In genomic region chr4:72766386-72766785, GRCm38 (mm10) we compare ENCODE assay signal across 18 mouse cellular contexts.
A peak's percentile ranks its signal among the peaks of the same experiment; 100 is the strongest.
DNase-seq lines count a peak whose midpoint lies in the region; ATAC-seq and TF ChIP-seq lines count a peak whose summit lies in the region.
"Had no signal": no experiment of that assay in that cellular context is flagged by ENCODE, and none has a peak within 500 bp of the region (broad histone marks: within the 10 kb centered on the region; RNA-seq: fewer than 3 reads in every experiment).

No protein-coding gene starts in this region.

- H3K27ac ChIP-seq in kidney, adult 2 months (ENCODE audit: insufficient read depth, low read depth, low read length) = no peak overlapping the region
- H3K27ac ChIP-seq in forebrain, embryonic 15.5 days (replicated peaks) = no peak overlapping the region
- no peak overlapping the region for H3K27ac ChIP-seq in neural tube, embryonic 14.5 days (ENCODE audit: low read depth, low read length)
- H3K27ac ChIP-seq: embryonic facial prominence, embryonic 12.5 days; heart, embryonic 13.5 days; layer of hippocampus, adult 2 months; limb, embryonic 12.5 days; liver, embryonic 15.5 days had no signal

- no peaks in the 10 kb centered on the region for H3K36me3 ChIP-seq in kidney, adult 2 months (ENCODE audit: control insufficient read depth, insufficient read depth, low read length)
- H3K36me3 ChIP-seq in forebrain, embryonic 15.5 days = no peaks in the 10 kb centered on the region
- no peaks in the 10 kb centered on the region for H3K36me3 ChIP-seq in neural tube, embryonic 14.5 days (ENCODE audit: control insufficient read depth, insufficient read depth, low read length)
- H3K36me3 ChIP-seq: embryonic facial prominence, embryonic 12.5 days; heart, embryonic 13.5 days; limb, embryonic 12.5 days; liver, embryonic 15.5 days had no signal

- no peaks in the 10 kb centered on the region for H3K9me3 ChIP-seq in forebrain, embryonic 15.5 days
- no peaks in the 10 kb centered on the region for H3K9me3 ChIP-seq in neural tube, embryonic 14.5 days (ENCODE audit: control insufficient read depth, low read length)
- H3K9me3 ChIP-seq: embryonic facial prominence, embryonic 12.5 days; heart, embryonic 13.5 days; limb, embryonic 12.5 days; liver, embryonic 15.5 days had no signal

- H3K4me3 ChIP-seq in kidney, adult 2 months (ENCODE audit: insufficient read depth, low read depth, low read length) = no peak overlapping the region
- H3K4me3 ChIP-seq in forebrain, embryonic 15.5 days = no peak overlapping the region
- H3K4me3 ChIP-seq in neural tube, embryonic 14.5 days (ENCODE audit: low read depth, low read length) = no peak overlapping the region
- H3K4me3 ChIP-seq: embryonic facial prominence, embryonic 12.5 days; heart, embryonic 13.5 days; layer of hippocampus, adult 2 months; limb, embryonic 12.5 days; liver, embryonic 15.5 days had no signal

- WGBS in kidney, adult 2 months = 30% methylated on average over 2 of the region's 2 CpGs
- whole genome bisulfite sequencing in forebrain, embryonic 15.5 days = 49% methylated on average over 2 of the region's 2 CpGs
- 33% methylated on average over 2 of the region's 2 CpGs for WGBS in neural tube, embryonic 14.5 days

- no peaks in the 10 kb centered on the region for H3K27me3 ChIP-seq in kidney, adult 2 months (replicated peaks; ENCODE audit: control insufficient read depth, insufficient read depth, low read length)
- H3K27me3 ChIP-seq in forebrain, embryonic 15.5 days = no peaks in the 10 kb centered on the region
- H3K27me3 ChIP-seq in neural tube, embryonic 14.5 days (ENCODE audit: control insufficient read depth, insufficient read depth, low read length) = no peaks in the 10 kb centered on the region
- H3K27me3 ChIP-seq: embryonic facial prominence, embryonic 12.5 days; heart, embryonic 13.5 days; limb, embryonic 12.5 days; liver, embryonic 15.5 days; Patski had no signal

- H3K4me1 ChIP-seq in kidney, adult 2 months (ENCODE audit: control insufficient read depth, insufficient read depth, low read length) = no peaks in the 10 kb centered on the region; the same call in 1 of the 2 replicates
- peaks cover 4% of the 10 kb centered on the region; the same call in 1 of the 2 replicates for H3K4me1 ChIP-seq in forebrain, embryonic 15.5 days
- no peaks in the 10 kb centered on the region for H3K4me1 ChIP-seq in neural tube, embryonic 14.5 days (ENCODE audit: control insufficient read depth, insufficient read depth, low read length)
- H3K4me1 ChIP-seq: embryonic facial prominence, embryonic 12.5 days; heart, embryonic 13.5 days; limb, embryonic 12.5 days; liver, embryonic 15.5 days had no signal

- TF ChIP-seq POLR2A in kidney, adult 2 months (IDR thresholded peaks at IDR 0.05; ENCODE audit: low read depth, low read length) = no peak

- peak; percentile 10 for DNase-seq in kidney, adult 2 months
- no peak for DNase-seq in kidney, adult 11 months
- peak; percentile 2 for DNase-seq in mesoderm, embryonic 11.5 days (ENCODE audit: low read depth, low spot score)
- no peak for DNase-seq in lung, postnatal 4 days
- no peak for DNase-seq in cerebellum, postnatal 10 days
- DNase-seq: B cell, adult 2 months; cerebellum, adult 11-12 months; lung, postnatal 36 days; right cerebral cortex, postnatal 4 days had no signal

- H3K9ac ChIP-seq in forebrain, embryonic 15.5 days (replicated peaks) = no peak overlapping the region
- H3K9ac ChIP-seq in neural tube, embryonic 14.5 days (replicated peaks; ENCODE audit: low read depth, low read length) = no peak overlapping the region
- H3K9ac ChIP-seq: embryonic facial prominence, embryonic 12.5 days; heart, embryonic 13.5 days; limb, embryonic 12.5 days; liver, embryonic 15.5 days had no signal

- H3K4me2 ChIP-seq in forebrain, embryonic 15.5 days (replicated peaks) = no peak overlapping the region
- no peak overlapping the region for H3K4me2 ChIP-seq in neural tube, embryonic 14.5 days (ENCODE audit: low read depth, low read length)
- H3K4me2 ChIP-seq: embryonic facial prominence, embryonic 12.5 days; heart, embryonic 13.5 days; limb, embryonic 12.5 days; liver, embryonic 15.5 days had no signal

- no peak for TF ChIP-seq CTCF in kidney, adult 2 months (conservative IDR thresholded peaks at IDR 0.05; ENCODE audit: insufficient read depth, insufficient read length, low read depth, low read length)

- ATAC-seq in forebrain, embryonic 15.5 days (replicated peaks) = peak; percentile 77
- peak; percentile 93 for ATAC-seq in neural tube, embryonic 14.5 days (ENCODE audit: low read depth)
- no peak for ATAC-seq in frontal cortex, adult (ENCODE audit: low TSS enrichment)
- ATAC-seq: Patski had no signal

Comparison
In these comparisons a context has a peak if more than half of its experiments do, and no peak if none do; other contexts are left out.
1. DNase-seq: peak in kidney, adult 2 months (single experiment) and mesoderm, embryonic 11.5 days (single experiment); none in kidney, adult 11 months (single experiment), lung, postnatal 4 days (0 of 2) and cerebellum, postnatal 10 days (0 of 2).